Mouse (Mus musculus): Measurements from ENCODE around the gene Gimap5. TPM values are rescaled to one million over a fixed set of nuclear protein-coding genes. Genes with fewer than 3 reads are reported as not detected.
A peak's percentile ranks its signal among the peaks of the same experiment; 100 is the strongest.

Gene Gimap5
- 4.7 and 5.9 TPM in 2 replicates for polyA plus RNA-seq (2015; fragmentation: Nextera tagmentation; extraction: Ambion mirVana)

DNA sequence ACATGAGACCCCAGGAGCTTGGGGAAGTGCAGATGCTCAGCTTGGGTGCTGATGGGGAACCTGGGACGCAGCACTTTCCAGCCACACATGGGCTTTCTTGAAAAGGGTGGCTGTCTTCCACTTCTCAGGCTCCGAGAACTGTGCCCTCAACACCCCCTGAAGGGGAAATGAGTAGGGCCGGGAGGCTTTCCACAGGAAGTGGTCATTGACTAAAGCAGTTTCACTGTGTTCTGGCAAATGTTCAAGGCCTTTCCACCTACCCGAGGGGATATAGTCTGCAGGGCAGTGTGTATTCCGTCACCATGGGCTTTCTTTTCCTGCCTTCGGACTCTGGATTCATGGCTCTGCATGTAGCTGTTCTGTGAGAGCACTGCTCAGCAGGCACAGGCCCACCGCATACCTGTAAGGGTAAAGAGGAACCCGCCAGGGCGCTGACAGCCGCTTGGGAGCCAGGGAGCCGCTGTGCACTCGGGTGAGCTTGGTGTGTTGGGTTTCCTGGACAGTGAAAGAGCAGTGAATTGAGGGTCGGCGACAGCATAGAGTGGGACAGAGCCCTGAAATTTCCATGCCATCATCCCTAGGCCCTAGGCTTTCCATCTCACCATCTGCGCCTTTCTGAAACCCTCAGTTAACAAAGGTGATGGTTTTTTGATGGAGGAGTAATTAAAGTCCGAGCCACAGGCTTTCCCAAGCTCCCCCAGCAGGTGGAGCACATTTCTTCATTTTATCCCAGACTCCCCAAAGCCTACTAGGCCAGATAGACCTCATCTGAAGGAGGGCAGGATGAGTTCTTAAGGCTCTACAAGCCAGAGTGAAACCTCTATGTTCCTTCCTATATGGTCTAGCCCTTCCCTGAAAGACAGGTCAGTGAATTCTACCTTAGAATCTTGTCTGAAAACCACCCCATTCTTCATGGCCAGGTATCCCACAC, at the start of gene Gimap5:
Gene Gimap5 (plus strand): TSS at position 239 of the 931 bp plus-strand sequence.
- DNase-seq, result peak; percentile 50
- ATAC-seq, result peak; percentile 33
- 21% methylated on average over 16 of the region's 16 CpGs for WGBS (ENCODE audit: insufficient replicate concordance)
- Histone ChIP-seq H3K9me3 (ENCODE audit: low read length) (no peaks in the 10 kb centered on the region), H3K36me3 (replicated peaks; ENCODE audit: insufficient read depth, low read length) (no peaks in the 10 kb centered on the region), H3K27ac (ENCODE audit: low read depth) (peak within 1 kb of the TSS; percentile 68), H3K27me3 (ENCODE audit: insufficient read depth, low read length) (no peaks in the 10 kb centered on the region), H3K4me2 (ENCODE audit: low read depth, low read length) (peak within 1 kb of the TSS; percentile 31), H3K4me3 (ENCODE audit: low read depth, low read length) (0 out of 2 replicates have a peak within 1 kb of the TSS, but pooled peaks have one; percentile 2), H3K9ac (replicated peaks) (peak within 1 kb of the TSS; percentile 23; the same call in 1 of the 2 replicates), H3K4me1 (ENCODE audit: insufficient read depth) (peaks cover 12% of the 10 kb centered on the region)
- TF ChIP-seq EP300 (IDR thresholded peaks at IDR 0.05; ENCODE audit: low read depth) (0 out of 2 replicates have a peak, but pooled peaks have one; percentile 17), CTCF (IDR thresholded peaks at IDR 0.05; ENCODE audit: low read depth) (peak; percentile 64)

GRCm38 (mm10) chr6:48696830-48697554, 49.0 kb upstream of the Gimap5 start:
- DNase-seq (peak; percentile 4), ATAC-seq (no peak)
- H3K36me3 ChIP-seq (replicated peaks; ENCODE audit: insufficient read depth, low read length), result no peaks in the 10 kb centered on the region
- no peaks in the 10 kb centered on the region for H3K27me3 ChIP-seq (ENCODE audit: insufficient read depth, low read length)
- peak overlapping the region; percentile 24; the same call in 1 of the 2 replicates for H3K27ac ChIP-seq (ENCODE audit: low read depth)
- peaks cover 14% of the 10 kb centered on the region; the same call in 1 of the 2 replicates for H3K4me1 ChIP-seq (ENCODE audit: insufficient read depth)
- 83% methylated on average over 4 of the region's 4 CpGs for WGBS (ENCODE audit: insufficient replicate concordance)
- TF ChIP-seq EP300 (IDR thresholded peaks at IDR 0.05; ENCODE audit: low read depth) (no peak), CTCF (IDR thresholded peaks at IDR 0.05; ENCODE audit: low read depth) (no peak)
- H3K9ac ChIP-seq (replicated peaks), result no peak overlapping the region
- H3K4me3 ChIP-seq (ENCODE audit: low read depth, low read length), result no peak overlapping the region
- no peak overlapping the region for H3K4me2 ChIP-seq (ENCODE audit: low read depth, low read length)
- H3K9me3 ChIP-seq (ENCODE audit: low read length), result no peaks in the 10 kb centered on the region

DNA sequence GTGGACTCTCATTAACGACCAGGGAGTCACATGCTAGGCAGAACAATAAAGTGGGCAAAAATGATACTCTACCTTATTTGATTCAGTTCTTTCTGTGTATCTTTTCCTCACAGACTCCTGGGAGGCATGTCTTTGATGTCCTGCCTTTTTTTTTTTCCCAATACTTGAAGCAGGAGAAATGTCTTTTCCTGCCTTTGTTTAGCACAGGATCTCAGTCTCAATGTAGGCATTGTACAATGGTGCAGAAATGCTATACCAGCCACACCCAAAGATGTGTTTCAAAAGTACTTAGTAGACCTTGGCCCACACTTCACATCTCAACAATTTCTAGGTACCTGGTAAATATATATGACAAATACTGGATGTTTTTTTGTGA, 48.5 kb upstream of the Gimap5 start:
- Histone ChIP-seq H3K9ac (replicated peaks) (no peak overlapping the region), H3K4me2 (ENCODE audit: low read depth, low read length) (no peak overlapping the region), H3K27me3 (ENCODE audit: insufficient read depth, low read length) (no peaks in the 10 kb centered on the region), H3K4me1 (ENCODE audit: insufficient read depth) (peaks cover 14% of the 10 kb centered on the region; the same call in 1 of the 2 replicates), H3K27ac (ENCODE audit: low read depth) (peak overlapping the region; percentile 24; the same call in 1 of the 2 replicates), H3K9me3 (ENCODE audit: low read length) (no peaks in the 10 kb centered on the region), H3K36me3 (replicated peaks; ENCODE audit: insufficient read depth, low read length) (no peaks in the 10 kb centered on the region), H3K4me3 (ENCODE audit: low read depth, low read length) (no peak overlapping the region)
- TF ChIP-seq CTCF (IDR thresholded peaks at IDR 0.05; ENCODE audit: low read depth) (no peak), EP300 (IDR thresholded peaks at IDR 0.05; ENCODE audit: low read depth) (no peak)
- no peak for ATAC-seq
- no peak for DNase-seq
- 57% methylated on average over 1 of the region's 1 CpGs for WGBS (ENCODE audit: insufficient replicate concordance)

DNA sequence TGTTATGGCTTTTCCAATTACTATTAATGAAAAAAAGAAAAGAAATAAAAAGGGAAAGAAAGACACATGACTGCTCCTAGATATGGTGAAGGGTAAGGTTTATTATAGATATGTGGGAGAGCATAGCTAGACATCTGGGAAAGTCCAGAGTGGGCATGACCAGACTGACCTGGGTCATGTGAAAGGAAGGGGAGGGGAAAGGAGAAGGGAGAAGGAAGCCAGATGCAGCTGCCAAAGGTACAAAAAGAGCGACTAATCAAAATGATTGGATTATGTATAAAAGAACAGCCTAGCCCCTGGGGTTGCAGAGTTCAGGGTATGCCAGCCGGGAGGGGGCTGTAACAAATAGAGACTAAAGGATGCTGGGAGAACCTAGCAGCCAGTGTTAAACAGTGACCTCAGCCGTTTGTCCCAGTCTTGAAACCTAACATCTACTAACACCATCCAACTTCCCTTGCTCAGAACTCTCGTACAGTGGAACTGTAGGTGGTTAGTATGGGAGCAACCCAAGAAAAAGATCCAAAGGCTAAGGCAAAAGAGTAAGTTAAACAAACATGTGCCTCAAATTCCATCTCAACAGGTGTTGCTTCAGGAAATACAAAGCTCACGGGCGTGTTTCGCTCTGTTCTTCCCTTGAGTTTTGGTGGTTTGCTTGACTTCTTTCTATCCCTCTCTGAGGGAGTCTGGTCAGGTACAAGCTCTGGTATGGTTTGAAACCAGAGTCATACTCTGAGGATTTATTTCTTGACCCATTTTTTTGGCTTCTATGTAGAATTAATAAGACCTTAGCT, 47.7 kb upstream of the Gimap5 start:
- ATAC-seq, result no peak
- Histone ChIP-seq H3K27me3 (ENCODE audit: insufficient read depth, low read length) (no peaks in the 10 kb centered on the region), H3K4me2 (ENCODE audit: low read depth, low read length) (no peak overlapping the region), H3K27ac (ENCODE audit: low read depth) (0 out of 2 replicates have a peak overlapping the region, but pooled peaks have one; percentile 55), H3K36me3 (replicated peaks; ENCODE audit: insufficient read depth, low read length) (no peaks in the 10 kb centered on the region), H3K4me3 (ENCODE audit: low read depth, low read length) (no peak overlapping the region), H3K4me1 (ENCODE audit: insufficient read depth) (peaks cover 14% of the 10 kb centered on the region; the same call in 1 of the 2 replicates), H3K9ac (replicated peaks) (no peak overlapping the region), H3K9me3 (ENCODE audit: low read length) (no peaks in the 10 kb centered on the region)
- TF ChIP-seq CTCF (IDR thresholded peaks at IDR 0.05; ENCODE audit: low read depth) (no peak), EP300 (IDR thresholded peaks at IDR 0.05; ENCODE audit: low read depth) (no peak)
- peak; percentile 9 for DNase-seq
- 48% methylated on average over 7 of the region's 7 CpGs for WGBS (ENCODE audit: insufficient replicate concordance)

DNA sequence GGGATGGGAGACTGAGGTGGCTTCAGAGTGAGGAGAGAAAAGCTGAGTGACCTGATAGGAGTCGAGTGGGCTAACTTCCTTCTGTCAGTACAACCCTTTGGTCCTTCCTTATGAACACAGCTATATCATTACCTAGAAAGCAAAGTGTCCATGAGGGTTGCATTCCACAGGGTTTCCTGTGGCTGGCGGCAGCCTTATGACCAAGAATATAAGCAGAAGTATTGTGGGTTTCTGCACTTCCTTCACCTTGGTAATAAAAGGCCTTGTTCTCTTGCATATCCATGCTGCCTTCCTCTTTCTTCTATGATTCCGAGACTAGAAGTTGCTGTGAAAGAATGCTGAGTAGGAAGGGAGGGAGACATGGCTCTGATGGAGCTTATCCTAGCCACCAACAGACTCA, 47.1 kb upstream of the Gimap5 start:
- ATAC-seq, result no peak
- Histone ChIP-seq H3K4me2 (ENCODE audit: low read depth, low read length) (no peak overlapping the region), H3K36me3 (replicated peaks; ENCODE audit: insufficient read depth, low read length) (no peaks in the 10 kb centered on the region), H3K27me3 (ENCODE audit: insufficient read depth, low read length) (no peaks in the 10 kb centered on the region), H3K9ac (replicated peaks) (no peak overlapping the region), H3K4me3 (ENCODE audit: low read depth, low read length) (no peak overlapping the region), H3K9me3 (ENCODE audit: low read length) (no peaks in the 10 kb centered on the region), H3K4me1 (ENCODE audit: insufficient read depth) (peaks cover 14% of the 10 kb centered on the region; the same call in 1 of the 2 replicates), H3K27ac (ENCODE audit: low read depth) (peak overlapping the region; percentile 55)
- DNase-seq, result peak; percentile 11
- TF ChIP-seq CTCF (IDR thresholded peaks at IDR 0.05; ENCODE audit: low read depth), result no peak
- no peak for TF ChIP-seq EP300 (IDR thresholded peaks at IDR 0.05; ENCODE audit: low read depth)
- WGBS (ENCODE audit: insufficient replicate concordance), result 34% methylated on average over 3 of the region's 3 CpGs

Measured in liver, postnatal 0 days (tissue).